Mouse (Mus musculus): ENCODE results near the gene Upp2. TPM values are rescaled to one million over a fixed set of nuclear protein-coding genes. Genes with fewer than 3 reads are reported as not detected.

The Upp2 gene
- polyA plus RNA-seq, 1 experiment from 2014 or later = 14.4 TPM

GRCm38 (mm10) chr2:58799126-58799525, 232.0 kb downstream of the Upp2 start:
- H3K4me2 ChIP-seq (ENCODE audit: low read length) = no peak overlapping the region
- no peak overlapping the region for H3K4me3 ChIP-seq (replicated peaks; ENCODE audit: low read depth, low read length)
- no peak overlapping the region for H3K9ac ChIP-seq (replicated peaks; ENCODE audit: low read length)
- H3K27ac ChIP-seq (replicated peaks; ENCODE audit: low read depth, low read length) = no peak overlapping the region
- no peaks in the 10 kb centered on the region for H3K4me1 ChIP-seq (ENCODE audit: control insufficient read depth, insufficient read depth, low read length)
- H3K27me3 ChIP-seq (ENCODE audit: control insufficient read depth, insufficient read depth, low read length) = no peaks in the 10 kb centered on the region
- DNase-seq (no peak), ATAC-seq (ENCODE audit: low FRiP score, low TSS enrichment) (no peak)
- H3K36me3 ChIP-seq (ENCODE audit: control insufficient read depth, insufficient read depth, low read length) = no peaks in the 10 kb centered on the region
- no peaks in the 10 kb centered on the region for H3K9me3 ChIP-seq (ENCODE audit: control insufficient read depth, low read length)
- WGBS = 91% methylated on average over 9 of the region's 9 CpGs

- no peak overlapping the region for H3K4me2 ChIP-seq (ENCODE audit: low read length)
- 92% methylated on average over 5 of the region's 5 CpGs for WGBS
- ATAC-seq (ENCODE audit: low FRiP score, low TSS enrichment) = no peak
- H3K4me3 ChIP-seq (replicated peaks; ENCODE audit: low read depth, low read length) = no peak overlapping the region
- H3K9me3 ChIP-seq (ENCODE audit: control insufficient read depth, low read length) = no peaks in the 10 kb centered on the region
- H3K36me3 ChIP-seq (ENCODE audit: control insufficient read depth, insufficient read depth, low read length) = no peaks in the 10 kb centered on the region
- no peak for DNase-seq
- no peak overlapping the region for H3K27ac ChIP-seq (replicated peaks; ENCODE audit: low read depth, low read length)
- no peak overlapping the region for H3K9ac ChIP-seq (replicated peaks; ENCODE audit: low read length)
- H3K27me3 ChIP-seq (ENCODE audit: control insufficient read depth, insufficient read depth, low read length) = no peaks in the 10 kb centered on the region
- H3K4me1 ChIP-seq (ENCODE audit: control insufficient read depth, insufficient read depth, low read length) = no peaks in the 10 kb centered on the region
These were observed 232.5 kb downstream of the Upp2 start for GRCm38 (mm10) chr2:58799623-58800022.

- DNase-seq = peak; percentile 50
- ATAC-seq (ENCODE audit: low FRiP score, low TSS enrichment) = no peak
- Histone ChIP-seq H3K36me3 (ENCODE audit: control insufficient read depth, insufficient read depth, low read length) (no peaks in the 10 kb centered on the region), H3K4me3 (replicated peaks; ENCODE audit: low read depth, low read length) (no peak overlapping the region), H3K9me3 (ENCODE audit: control insufficient read depth, low read length) (no peaks in the 10 kb centered on the region), H3K4me1 (ENCODE audit: control insufficient read depth, insufficient read depth, low read length) (0 out of 2 replicates have a peak, but pooled peaks cover 6% of the 10 kb centered on the region), H3K27ac (replicated peaks; ENCODE audit: low read depth, low read length) (no peak overlapping the region), H3K27me3 (ENCODE audit: control insufficient read depth, insufficient read depth, low read length) (no peaks in the 10 kb centered on the region), H3K4me2 (ENCODE audit: low read length) (no peak overlapping the region), H3K9ac (replicated peaks; ENCODE audit: low read length) (no peak overlapping the region)
- WGBS = 29% methylated on average over 2 of the region's 2 CpGs
These were observed 245.8 kb downstream of the Upp2 start for GRCm38 (mm10) chr2:58812941-58813340.

GRCm38 (mm10) chr2:58828910-58829600, 262.0 kb downstream of the Upp2 start:
- Histone ChIP-seq H3K9me3 (ENCODE audit: control insufficient read depth, low read length) (no peaks in the 10 kb centered on the region), H3K27ac (replicated peaks; ENCODE audit: low read depth, low read length) (no peak overlapping the region), H3K4me3 (replicated peaks; ENCODE audit: low read depth, low read length) (no peak overlapping the region), H3K4me1 (ENCODE audit: control insufficient read depth, insufficient read depth, low read length) (no peaks in the 10 kb centered on the region), H3K4me2 (ENCODE audit: low read length) (no peak overlapping the region), H3K9ac (replicated peaks; ENCODE audit: low read length) (no peak overlapping the region), H3K36me3 (ENCODE audit: control insufficient read depth, insufficient read depth, low read length) (no peaks in the 10 kb centered on the region), H3K27me3 (ENCODE audit: control insufficient read depth, insufficient read depth, low read length) (no peaks in the 10 kb centered on the region)
- DNase-seq (no peak), ATAC-seq (ENCODE audit: low FRiP score, low TSS enrichment) (no peak)
- 79% methylated on average over 3 of the region's 3 CpGs for WGBS

- H3K4me2 ChIP-seq (ENCODE audit: low read length) = no peak overlapping the region
- H3K4me1 ChIP-seq (ENCODE audit: control insufficient read depth, insufficient read depth, low read length) = no peaks in the 10 kb centered on the region
- no peaks in the 10 kb centered on the region for H3K9me3 ChIP-seq (ENCODE audit: control insufficient read depth, low read length)
- H3K27me3 ChIP-seq (ENCODE audit: control insufficient read depth, insufficient read depth, low read length) = no peaks in the 10 kb centered on the region
- WGBS = 58% methylated on average over 7 of the region's 7 CpGs
- H3K9ac ChIP-seq (replicated peaks; ENCODE audit: low read length) = no peak overlapping the region
- no peak for ATAC-seq (ENCODE audit: low FRiP score, low TSS enrichment)
- H3K36me3 ChIP-seq (ENCODE audit: control insufficient read depth, insufficient read depth, low read length) = no peaks in the 10 kb centered on the region
- peak; percentile 57 for DNase-seq
- H3K4me3 ChIP-seq (replicated peaks; ENCODE audit: low read depth, low read length) = no peak overlapping the region
- no peak overlapping the region for H3K27ac ChIP-seq (replicated peaks; ENCODE audit: low read depth, low read length)
These were observed 263.1 kb downstream of the Upp2 start for GRCm38 (mm10) chr2:58829981-58830742.

GRCm38 (mm10) chr2:58832253-58832980, 265.3 kb downstream of the Upp2 start:
- ATAC-seq (ENCODE audit: low FRiP score, low TSS enrichment) = no peak

GRCm38 (mm10) chr2:58841021-58841420, 273.9 kb downstream of the Upp2 start:
- Histone ChIP-seq H3K4me3 (replicated peaks; ENCODE audit: low read depth, low read length) (no peak overlapping the region), H3K27ac (replicated peaks; ENCODE audit: low read depth, low read length) (no peak overlapping the region), H3K9ac (replicated peaks; ENCODE audit: low read length) (no peak overlapping the region), H3K27me3 (ENCODE audit: control insufficient read depth, insufficient read depth, low read length) (no peaks in the 10 kb centered on the region), H3K36me3 (ENCODE audit: control insufficient read depth, insufficient read depth, low read length) (no peaks in the 10 kb centered on the region), H3K9me3 (ENCODE audit: control insufficient read depth, low read length) (0 out of 2 replicates have a peak, but pooled peaks cover 4% of the 10 kb centered on the region), H3K4me1 (ENCODE audit: control insufficient read depth, insufficient read depth, low read length) (no peaks in the 10 kb centered on the region), H3K4me2 (ENCODE audit: low read length) (no peak overlapping the region)
- DNase-seq (no peak), ATAC-seq (ENCODE audit: low FRiP score, low TSS enrichment) (no peak)
- WGBS = 86% methylated on average over 3 of the region's 3 CpGs

More at GRCm38 (mm10) chr2:58832253-58832980, 265.3 kb downstream of the Upp2 start:
- no peak overlapping the region for H3K27ac ChIP-seq (replicated peaks; ENCODE audit: low read depth, low read length)
- DNase-seq = no peak
- no peak overlapping the region for H3K9ac ChIP-seq (replicated peaks; ENCODE audit: low read length)
- H3K4me3 ChIP-seq (replicated peaks; ENCODE audit: low read depth, low read length) = no peak overlapping the region
- no peaks in the 10 kb centered on the region for H3K4me1 ChIP-seq (ENCODE audit: control insufficient read depth, insufficient read depth, low read length)
- no peaks in the 10 kb centered on the region for H3K9me3 ChIP-seq (ENCODE audit: control insufficient read depth, low read length)
- no peaks in the 10 kb centered on the region for H3K27me3 ChIP-seq (ENCODE audit: control insufficient read depth, insufficient read depth, low read length)
- no peak overlapping the region for H3K4me2 ChIP-seq (ENCODE audit: low read length)
- 92% methylated on average over 20 of the region's 20 CpGs for WGBS
- no peaks in the 10 kb centered on the region for H3K36me3 ChIP-seq (ENCODE audit: control insufficient read depth, insufficient read depth, low read length)

GRCm38 (mm10) chr2:58842443-58842842, 275.3 kb downstream of the Upp2 start:
- no peak overlapping the region for H3K27ac ChIP-seq (replicated peaks; ENCODE audit: low read depth, low read length)
- no peak overlapping the region for H3K9ac ChIP-seq (replicated peaks; ENCODE audit: low read length)
- 0 out of 2 replicates have a peak, but pooled peaks cover 4% of the 10 kb centered on the region for H3K9me3 ChIP-seq (ENCODE audit: control insufficient read depth, low read length)
- no peaks in the 10 kb centered on the region for H3K36me3 ChIP-seq (ENCODE audit: control insufficient read depth, insufficient read depth, low read length)
- WGBS = 94% methylated on average over 4 of the region's 4 CpGs
- H3K4me2 ChIP-seq (ENCODE audit: low read length) = no peak overlapping the region
- DNase-seq = no peak
- no peak for ATAC-seq (ENCODE audit: low FRiP score, low TSS enrichment)
- H3K4me1 ChIP-seq (ENCODE audit: control insufficient read depth, insufficient read depth, low read length) = no peaks in the 10 kb centered on the region
- H3K27me3 ChIP-seq (ENCODE audit: control insufficient read depth, insufficient read depth, low read length) = no peaks in the 10 kb centered on the region
- H3K4me3 ChIP-seq (replicated peaks; ENCODE audit: low read depth, low read length) = no peak overlapping the region

Data from midbrain, embryonic 14.5 days (tissue).